Mouse (Mus musculus) CH12.LX (cell line): ENCODE measurements around the gene Krt75. TPM values are rescaled to one million over a fixed set of nuclear protein-coding genes. Genes with fewer than 3 reads are reported as not detected.

Source experiments
- DNase-seq: peaks from one replicate; pipeline ENCODE4 v3.0.0-alpha.2; 2013; ENCODE audit errors: extremely low read depth
- H3K27ac ChIP-seq: 2 replicates; pipeline ENCODE4 v1.5.1; 2012; ENCODE audit warnings: low read depth, mild to moderate bottlenecking, control low read depth, moderate library complexity; ENCODE audit not compliant: insufficient read depth
- H3K27me3 ChIP-seq: replicated peaks from 2 replicates; pipeline ENCODE3; 2012; ENCODE audit warnings: inconsistent platforms
- H3K36me3 ChIP-seq, 2 experiments: replicated peaks in 1 of 2; 2 replicates each; pipeline versions ENCODE3 to v1.6.1; 2012; ENCODE audit warnings: inconsistent platforms in 1 of 2, low read length in 1 of 2, mild to moderate bottlenecking in 1 of 2, mixed read lengths in 1 of 2, moderate library complexity in 1 of 2; ENCODE audit not compliant: control insufficient read depth in 1 of 2, insufficient read depth in 1 of 2
- H3K4me1 ChIP-seq, 2 experiments: 2 replicates each; pipeline ENCODE4 v1.6.1; 2012; ENCODE audit warnings: inconsistent platforms in 1 of 2, moderate library complexity in 1 of 2; ENCODE audit not compliant: insufficient read depth in 2 of 2, control insufficient read depth in 1 of 2
- H3K4me2 ChIP-seq: 2 replicates; pipeline ENCODE4 v1.6.1; 2012; ENCODE audit warnings: low read depth, mild to moderate bottlenecking, control low read depth; ENCODE audit not compliant: poor library complexity, insufficient read depth, severe bottlenecking
- H3K4me3 ChIP-seq, 3 experiments: fragments of 150-350 bp in 1 of 3; sonication (generic) in 1 of 3; replicated peaks in 1 of 3; 2 replicates each; pipeline versions ENCODE3 to v1.5.1; 2011 to 2012; ENCODE audit warnings: low read depth in 2 of 3, low read length in 2 of 3, mild to moderate bottlenecking in 2 of 3, moderate library complexity in 2 of 3, control low read depth in 1 of 3, improper control_type of control experiment in 1 of 3, inconsistent platforms in 1 of 3, mixed read lengths in 1 of 3; ENCODE audit not compliant: poor library complexity in 1 of 3
- H3K79me2 ChIP-seq: replicated peaks from 2 replicates; pipeline ENCODE4 v1.6.1; 2012; ENCODE audit warnings: mild to moderate bottlenecking, moderate library complexity; ENCODE audit not compliant: control insufficient read depth, poor library complexity, insufficient read depth, severe bottlenecking; ENCODE audit errors: extremely low read depth
- H3K9ac ChIP-seq: 2 replicates; pipeline ENCODE4 v1.6.1; 2012; ENCODE audit warnings: low read depth, mild to moderate bottlenecking, control low read depth, moderate library complexity; ENCODE audit not compliant: insufficient read depth
- H3K9me3 ChIP-seq: replicated peaks from 2 replicates; pipeline ENCODE3; 2012; ENCODE audit warnings: low read length, inconsistent platforms, mixed read lengths
- CHD1 ChIP-seq: IDR thresholded peaks from 2 replicates; pipeline ENCODE4 v1.6.1; 2012; ENCODE audit warnings: low read depth, low read length, improper control_type of control experiment, inconsistent platforms
- CHD2 ChIP-seq: IDR thresholded peaks from 2 replicates; pipeline ENCODE4 v1.6.1; 2011; ENCODE audit warnings: low read length, improper control_type of control experiment
- E2F4 ChIP-seq: IDR thresholded peaks from 2 replicates; pipeline ENCODE4 v1.6.1; 2011; ENCODE audit warnings: low read depth, low read length, improper control_type of control experiment; ENCODE audit not compliant: insufficient replicate concordance
- ETS1 ChIP-seq: conservative IDR thresholded peaks from 2 replicates; pipeline ENCODE4 v1.6.1; 2012; ENCODE audit warnings: low read depth, mild to moderate bottlenecking, inconsistent platforms, low read length, improper control_type of control experiment, moderate library complexity
- HCFC1 ChIP-seq: IDR thresholded peaks from 2 replicates; pipeline ENCODE4 v1.6.1; 2012; ENCODE audit warnings: low read depth, mild to moderate bottlenecking, inconsistent platforms, low read length, improper control_type of control experiment
- IRF4 ChIP-seq: IDR thresholded peaks from 2 replicates; pipeline ENCODE4 v1.6.1; 2014; ENCODE audit warnings: low read depth, mild to moderate bottlenecking, inconsistent platforms, low read length, improper control_type of control experiment
- JUN ChIP-seq: IDR thresholded peaks from 2 replicates; pipeline ENCODE4 v1.6.1; 2011; ENCODE audit warnings: low read depth, mild to moderate bottlenecking, low read length, improper control_type of control experiment, moderate library complexity; ENCODE audit not compliant: insufficient read depth
- KAT2A ChIP-seq: IDR thresholded peaks from 2 replicates; pipeline ENCODE4 v1.6.1; 2012; ENCODE audit warnings: low read length, improper control_type of control experiment, inconsistent platforms; ENCODE audit not compliant: insufficient replicate concordance
- MAZ ChIP-seq: IDR thresholded peaks from 2 replicates; pipeline ENCODE4 v1.6.1; 2012; ENCODE audit warnings: low read depth, mild to moderate bottlenecking, inconsistent platforms, low read length, improper control_type of control experiment, moderate library complexity
- MEF2A ChIP-seq: IDR thresholded peaks from 2 replicates; pipeline ENCODE4 v1.6.1; 2014; ENCODE audit warnings: low read depth, mild to moderate bottlenecking, inconsistent platforms, low read length, improper control_type of control experiment, borderline replicate concordance
- MXI1 ChIP-seq: IDR thresholded peaks from 2 replicates; pipeline ENCODE4 v1.6.1; 2011; ENCODE audit warnings: mild to moderate bottlenecking, low read depth, low read length, improper control_type of control experiment
- NELFE ChIP-seq: IDR thresholded peaks from 2 replicates; pipeline ENCODE4 v1.6.1; 2011; ENCODE audit warnings: low read depth, low read length, improper control_type of control experiment
- POLR2A ChIP-seq: IDR thresholded peaks from 2 replicates; pipeline ENCODE4 v1.6.1; 2011; ENCODE audit warnings: low read depth, mild to moderate bottlenecking, improper control_type of control experiment, low read length
- RCOR1 ChIP-seq: conservative IDR thresholded peaks from 2 replicates; pipeline ENCODE4 v1.6.1; 2012; ENCODE audit warnings: low read depth, mild to moderate bottlenecking, inconsistent platforms, low read length, improper control_type of control experiment
- TCF12 ChIP-seq: IDR thresholded peaks from 2 replicates; pipeline ENCODE4 v1.6.1; 2014; ENCODE audit warnings: low read depth, mild to moderate bottlenecking, inconsistent platforms, low read length, improper control_type of control experiment
- ZC3H11A ChIP-seq: IDR thresholded peaks from 2 replicates; pipeline ENCODE4 v1.6.1; 2012; ENCODE audit warnings: low read depth, mild to moderate bottlenecking, inconsistent platforms, low read length, improper control_type of control experiment
- ZKSCAN1 ChIP-seq: IDR thresholded peaks from 2 replicates; pipeline ENCODE4 v1.6.1; 2012; ENCODE audit warnings: low read depth, inconsistent platforms, low read length, improper control_type of control experiment, borderline replicate concordance
- dilution Hi-C: fragments of 300-500 bp; cut with MboI; formaldehyde crosslinking; loops from 2 replicates; pipeline ENCODE4 v1.14.3; 2020; ENCODE audit warnings: low sequenced_read_pairs; ENCODE audit not compliant: extremely low pct_unique_long_range_greater_than_20kb, extremely low pct_ligation_motif_present
- in situ Hi-C: fragments of 300-500 bp; cut with MboI; formaldehyde crosslinking; loops from 3 replicates; pipeline ENCODE4 v1.14.3; 2019; ENCODE audit warnings: low sequenced_read_pairs, low pct_ligation_motif_present, low pct_unique_long_range_greater_than_20kb, mixed read lengths
- polyA plus RNA-seq: library from polyadenylated mRNA; unstranded; fragments of >175 nt; gene quantifications from 2 replicates; pipeline ENCODE4 v1.2.1, GENCODE M21; 2012; ENCODE audit warnings: low read depth; ENCODE audit not compliant: insufficient read length
- total RNA-seq, 2 experiments: library from RNA; depleted of rRNA; stranded (reverse); fragments of 300-350 nt in 1 of 2; fragments of >200 nt in 1 of 2; gene quantifications; 2 replicates each; pipeline ENCODE4 v1.2.3; 2012 to 2014

Krt75 gene
- total and polyA plus RNA-seq, 3 experiments, result not detected

- no peaks in the 10 kb centered on the region for H3K79me2 ChIP-seq
- dilution Hi-C loops (no loop called here), in situ Hi-C loops (no loop called here)
Measured at GRCm38 (mm10) chr15:101550567-101550966, 23.1 kb downstream of the Krt75 start, which contains the start of gene Krt82. Gene Krt82, minus strand, starts transcription at chr15:101550667.

GRCm38 (mm10) chr15:101544478-101544877 lies 29.2 kb downstream of the Krt75 start:
- in situ Hi-C loops, result no loop called here
- Histone ChIP-seq H3K79me2 (no peaks in the 10 kb centered on the region), H3K27me3 (peaks cover 96% of the 10 kb centered on the region), H3K4me2 (no peak overlapping the region), H3K9ac (no peak overlapping the region), H3K27ac (no peak overlapping the region), H3K36me3 (no peaks in the 10 kb centered on the region), H3K4me1 (no peaks in the 10 kb centered on the region), H3K4me3 (no peak overlapping the region), H3K9me3 (no peaks in the 10 kb centered on the region)
- dilution Hi-C loops, result no loop called here
- TF ChIP-seq NELFE (no peak), KAT2A (no peak), ZC3H11A (no peak), JUN (no peak), RCOR1 (no peak), TCF12 (no peak), ETS1 (no peak)
- DNase-seq, result no peak

More at GRCm38 (mm10) chr15:101550567-101550966, 23.1 kb downstream of the Krt75 start, which contains the start of gene Krt82:
- Histone ChIP-seq H3K27me3 (peaks cover 98% of the 10 kb centered on the region), H3K4me3 (no peak within 1 kb of the TSS), H3K36me3 (no peaks in the 10 kb centered on the region), H3K4me1 (peaks cover 2 to 4% of the 10 kb centered on the region in 2 experiments; a peak in 1 of 4 replicates), H3K27ac (no peak within 1 kb of the TSS), H3K4me2 (no peak within 1 kb of the TSS), H3K9me3 (no peaks in the 10 kb centered on the region), H3K9ac (no peak within 1 kb of the TSS)
- DNase-seq, result no peak
- no peak for TF ChIP-seq NELFE
- no peak for TF ChIP-seq MEF2A
- no peak for TF ChIP-seq MAZ
- TF ChIP-seq E2F4, result no peak
- no peak for TF ChIP-seq MXI1
- no peak for TF ChIP-seq ZKSCAN1
- TF ChIP-seq JUN, result no peak
- TF ChIP-seq HCFC1, result no peak
- no peak for TF ChIP-seq POLR2A
- no peak for TF ChIP-seq CHD2
- TF ChIP-seq IRF4, result no peak
- TF ChIP-seq CHD1, result no peak
- no peak for TF ChIP-seq ETS1
